Mouse (Mus musculus) midbrain, postnatal 0 days (tissue): ENCODE results near the gene Vps41. TPM values are rescaled to one million over a fixed set of nuclear protein-coding genes. Genes with fewer than 3 reads are reported as not detected.

Experiments
- ATAC-seq: fragments of 200-750 bp; cut with Nextera tagmentation; 2 replicates; pipeline ENCODE4 v1.8.0; 2017; ENCODE audit warnings: moderate number of reproducible peaks, mild to moderate bottlenecking, moderate TSS enrichment, moderate library complexity; ENCODE audit not compliant: low FRiP score
- DNase-seq: peaks from one replicate; pipeline ENCODE4 v3.0.0-alpha.2; 2015; ENCODE audit warnings: low spot score
- H3K27ac ChIP-seq: fragments of 300-500 bp; sonication (generic); 2 replicates; pipeline ENCODE4 v1.5.1; 2014; ENCODE audit warnings: low read depth, mild to moderate bottlenecking, low read length, mixed read lengths
- H3K27me3 ChIP-seq: fragments of 300-500 bp; sonication (generic); 2 replicates; pipeline ENCODE4 v1.6.1; 2014; ENCODE audit warnings: low read length, control low read depth, mixed read lengths; ENCODE audit not compliant: insufficient read depth
- H3K36me3 ChIP-seq: fragments of 300-500 bp; sonication (generic); 2 replicates; pipeline ENCODE4 v1.6.1; 2014; ENCODE audit warnings: low read length, control low read depth, mixed read lengths; ENCODE audit not compliant: insufficient read depth
- H3K4me1 ChIP-seq: fragments of 300-500 bp; sonication (generic); 2 replicates; pipeline ENCODE4 v1.6.1; 2014; ENCODE audit warnings: mild to moderate bottlenecking, control low read depth, antibody characterized with exemption, low read length, mixed read lengths; ENCODE audit not compliant: insufficient read depth
- H3K4me2 ChIP-seq: fragments of 300-500 bp; sonication (generic); 2 replicates; pipeline ENCODE4 v1.6.1; 2014; ENCODE audit warnings: low read depth, mild to moderate bottlenecking, low read length, mixed read lengths; ENCODE audit not compliant: poor library complexity, severe bottlenecking
- H3K4me3 ChIP-seq: fragments of 300-500 bp; sonication (generic); 2 replicates; pipeline ENCODE4 v1.5.1; 2014; ENCODE audit warnings: low read depth, mild to moderate bottlenecking, low read length, moderate library complexity
- H3K9ac ChIP-seq: fragments of 300-500 bp; sonication (generic); replicated peaks from 2 replicates; pipeline ENCODE4 v1.6.1; 2014; ENCODE audit warnings: mild to moderate bottlenecking, low read length, moderate library complexity, mixed read lengths; ENCODE audit not compliant: poor library complexity, severe bottlenecking
- H3K9me3 ChIP-seq: fragments of 300-500 bp; sonication (generic); 2 replicates; pipeline ENCODE4 v1.6.1; 2016; ENCODE audit warnings: low read length, control low read depth
- CTCF ChIP-seq: IDR thresholded peaks from 2 replicates; pipeline ENCODE4 v1.5.1; 2016; ENCODE audit warnings: antibody characterized with exemption, mild to moderate bottlenecking
- WGBS: fragments of 180-500 bp; shearing (Covaris S2); extraction: QIAGEN DNeasy Blood & Tissue Kit; methylation state at CpG from one replicate; pipeline ENCODE4 v1.1.7; 2014; 5-methylcytosine and 5-hydroxymethylcytosine counted together
- polyA plus RNA-seq: library from polyadenylated mRNA; unstranded; fragments of >200 nt; fragmentation: Nextera tagmentation; extraction: Ambion mirVana; gene quantifications from 2 replicates; pipeline ENCODE4 v1.2.1, GENCODE M21; 2015
- total RNA-seq: library from RNA; depleted of rRNA; stranded (reverse); fragments of >200 nt; gene quantifications from 2 replicates; pipeline ENCODE4 v1.2.3, GENCODE M21; 2014

The Vps41 gene
- total and polyA plus RNA-seq, 2 experiments from 2014 or later = 98.4 to 102 TPM

GRCm38 (mm10) chr13:18736590-18736989 is 19.5 kb downstream of the Vps41 start:
- WGBS = 40% methylated on average over 1 of the region's 1 CpGs
- H3K9ac ChIP-seq = no peak overlapping the region
- H3K27me3 ChIP-seq = no peaks in the 10 kb centered on the region
- ATAC-seq = no peak
- peaks cover 11% of the 10 kb centered on the region for H3K36me3 ChIP-seq
- DNase-seq = no peak
- H3K27ac ChIP-seq = no peak overlapping the region
- H3K4me3 ChIP-seq = no peak overlapping the region
- H3K4me2 ChIP-seq = no peak overlapping the region
- TF ChIP-seq CTCF = no peak
- H3K4me1 ChIP-seq = no peaks in the 10 kb centered on the region
- H3K9me3 ChIP-seq = no peaks in the 10 kb centered on the region

DNA sequence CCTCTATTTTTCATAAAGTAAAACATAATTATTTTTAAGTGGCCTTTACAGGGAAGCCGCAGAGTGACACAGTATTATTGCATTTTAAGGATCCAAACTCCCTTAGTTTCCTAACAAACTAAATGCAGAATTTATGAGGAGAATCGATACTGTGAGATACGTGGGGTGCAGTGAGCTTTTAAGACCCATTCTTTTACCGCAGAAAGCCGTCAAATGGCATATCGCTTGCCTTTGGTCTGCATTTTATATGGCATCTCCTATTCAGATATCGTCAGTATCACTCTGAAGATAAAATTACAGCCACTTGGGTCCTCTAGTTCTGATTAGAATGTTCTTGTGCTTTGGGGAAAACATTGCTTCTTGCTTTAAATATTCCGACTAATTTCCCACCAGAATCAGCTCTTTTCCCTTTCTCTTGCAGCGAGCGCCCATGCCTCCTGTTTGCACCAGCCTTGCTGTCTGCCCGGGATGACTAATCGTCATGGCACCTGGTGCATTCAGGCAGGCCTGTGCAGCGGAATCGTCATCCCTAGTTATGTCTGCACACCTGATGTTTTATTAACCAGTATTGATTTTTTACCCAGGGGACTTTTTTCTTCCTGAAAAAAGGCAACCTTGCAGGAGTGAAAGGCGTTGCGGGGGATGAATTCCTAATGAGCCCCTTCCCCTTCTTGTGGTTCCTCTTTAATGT is 26.6 kb downstream of the Vps41 start:
- H3K4me3 ChIP-seq = peak overlapping the region; percentile 18; the same call in 1 of the 2 replicates

DNA sequence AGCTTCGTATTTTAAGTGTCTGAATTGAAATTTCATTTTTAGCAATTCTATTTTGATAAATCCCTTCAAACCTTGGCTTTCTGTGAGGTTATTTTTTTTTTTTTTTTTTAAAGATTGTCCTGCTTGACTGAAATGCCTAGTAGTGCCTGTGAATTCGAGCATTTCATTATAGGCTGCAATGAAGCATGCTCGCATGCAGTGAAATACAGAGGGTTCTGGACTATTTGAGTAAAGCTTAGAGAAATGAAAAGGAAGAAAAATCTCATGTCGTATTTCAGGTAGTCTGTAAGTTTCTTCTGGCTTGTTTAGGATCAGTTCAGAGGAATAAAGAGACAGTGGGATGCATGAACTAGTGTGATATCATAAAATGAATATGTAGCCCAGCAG is 27.2 kb downstream of the Vps41 start:
- no peaks in the 10 kb centered on the region for H3K9me3 ChIP-seq
- no peaks in the 10 kb centered on the region for H3K4me1 ChIP-seq
- H3K9ac ChIP-seq = no peak overlapping the region
- no peak for TF ChIP-seq CTCF
- H3K36me3 ChIP-seq = peaks cover 11% of the 10 kb centered on the region
- peak overlapping the region; percentile 36; the same call in 1 of the 2 replicates for H3K4me2 ChIP-seq
- ATAC-seq = no peak
- no peaks in the 10 kb centered on the region for H3K27me3 ChIP-seq
- H3K4me3 ChIP-seq = peak overlapping the region; percentile 18; the same call in 1 of the 2 replicates
- peak; percentile 8 for DNase-seq
- 41% methylated on average over 4 of the region's 4 CpGs for WGBS
- peak overlapping the region; percentile 86 for H3K27ac ChIP-seq

More for the DNA sequence above, 26.6 kb downstream of the Vps41 start:
- peak; percentile 91 for ATAC-seq
- Histone ChIP-seq H3K9me3 (no peaks in the 10 kb centered on the region), H3K4me1 (no peaks in the 10 kb centered on the region), H3K27me3 (no peaks in the 10 kb centered on the region), H3K9ac (0 out of 2 replicates have a peak overlapping the region, but pooled peaks have one; percentile 33), H3K4me2 (peak overlapping the region; percentile 36), H3K27ac (peak overlapping the region; percentile 86), H3K36me3 (peaks cover 11% of the 10 kb centered on the region)
- peak; percentile 62 for DNase-seq
- WGBS = 31% methylated on average over 16 of the region's 16 CpGs
- no peak for TF ChIP-seq CTCF

GRCm38 (mm10) chr13:18757958-18758357 is 40.9 kb downstream of the Vps41 start:
- H3K9ac ChIP-seq = no peak overlapping the region

GRCm38 (mm10) chr13:18759361-18760056 is 42.4 kb downstream of the Vps41 start:
- no peak; the same call in 1 of the 2 replicates for ATAC-seq

More at GRCm38 (mm10) chr13:18757958-18758357, 40.9 kb downstream of the Vps41 start:
- DNase-seq (no peak), ATAC-seq (no peak)
- Histone ChIP-seq H3K4me3 (no peak overlapping the region), H3K4me2 (no peak overlapping the region), H3K27ac (no peak overlapping the region), H3K27me3 (no peaks in the 10 kb centered on the region), H3K9me3 (no peaks in the 10 kb centered on the region), H3K36me3 (no peaks in the 10 kb centered on the region), H3K4me1 (no peaks in the 10 kb centered on the region)
- TF ChIP-seq CTCF = peak; percentile 55
- 87% methylated on average over 3 of the region's 3 CpGs for WGBS

GRCm38 (mm10) chr13:18761452-18761851 is 44.4 kb downstream of the Vps41 start:
- ATAC-seq = no peak
- 50% methylated on average over 1 of the region's 1 CpGs for WGBS
- no peak overlapping the region for H3K4me3 ChIP-seq
- H3K9me3 ChIP-seq = no peaks in the 10 kb centered on the region
- no peaks in the 10 kb centered on the region for H3K36me3 ChIP-seq
- H3K27me3 ChIP-seq = no peaks in the 10 kb centered on the region
- H3K27ac ChIP-seq = no peak overlapping the region
- H3K4me2 ChIP-seq = no peak overlapping the region
- DNase-seq = no peak
- H3K9ac ChIP-seq = no peak overlapping the region
- TF ChIP-seq CTCF = no peak
- no peaks in the 10 kb centered on the region for H3K4me1 ChIP-seq

More at GRCm38 (mm10) chr13:18759361-18760056, 42.4 kb downstream of the Vps41 start:
- no peak for TF ChIP-seq CTCF
- no peak overlapping the region for H3K9ac ChIP-seq
- no peak overlapping the region for H3K4me3 ChIP-seq
- H3K4me1 ChIP-seq = no peaks in the 10 kb centered on the region
- H3K36me3 ChIP-seq = no peaks in the 10 kb centered on the region
- no peak overlapping the region for H3K27ac ChIP-seq
- DNase-seq = no peak
- H3K4me2 ChIP-seq = no peak overlapping the region
- H3K9me3 ChIP-seq = no peaks in the 10 kb centered on the region
- no peaks in the 10 kb centered on the region for H3K27me3 ChIP-seq
- 93% methylated on average over 5 of the region's 5 CpGs for WGBS
